Mouse (Mus musculus): ENCODE data around the gene Psrc1. TPM values are rescaled to one million over a fixed set of nuclear protein-coding genes. Genes with fewer than 3 reads are reported as not detected.

The Psrc1 gene
- polyA plus RNA-seq, 1 experiment from 2014 or later: 28.8 TPM

DNA sequence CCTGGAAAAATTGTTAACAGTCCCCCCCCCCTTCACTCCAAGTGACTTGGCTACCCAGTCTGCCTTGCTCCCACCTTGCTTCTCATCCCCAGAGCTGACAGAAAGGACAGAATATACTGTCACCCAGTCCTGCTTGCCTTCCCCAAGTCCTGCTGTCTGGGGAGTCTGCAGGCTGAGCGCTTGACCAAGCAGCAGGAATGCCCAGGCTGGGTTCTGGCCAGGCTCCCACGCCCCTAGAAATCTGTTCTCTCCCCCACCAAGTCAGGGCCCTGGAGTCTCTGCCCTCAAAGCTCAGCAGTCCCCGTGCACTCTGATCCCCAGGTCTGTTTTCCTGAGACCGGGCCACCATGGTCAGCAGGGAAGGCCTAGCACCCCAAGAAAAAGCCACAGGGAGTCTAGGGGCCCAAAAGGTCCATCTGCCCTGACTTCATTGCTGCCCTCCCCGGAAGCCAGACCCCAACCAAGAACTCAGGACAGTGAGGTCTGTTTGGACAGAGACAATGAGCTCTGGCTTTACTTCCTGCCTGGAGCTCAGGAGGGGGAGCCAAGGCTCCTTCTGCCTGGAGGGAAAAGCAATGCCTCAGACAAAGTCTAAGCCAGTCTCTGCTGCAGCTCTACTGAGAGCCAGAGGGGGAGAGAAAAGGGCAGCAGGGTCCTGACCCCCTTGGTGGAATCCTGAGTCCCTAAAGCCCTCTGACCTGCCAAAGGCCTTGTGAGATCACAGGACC, 27.6 kb downstream of the Psrc1 start:
- ATAC-seq: no peak
- WGBS: 58% methylated on average over 5 of the region's 5 CpGs
- Histone ChIP-seq H3K36me3 (peaks cover 14% of the 10 kb centered on the region; the same call in 1 of the 2 replicates), H3K27ac (peak overlapping the region; percentile 32; the same call in 1 of the 2 replicates), H3K4me1 (replicated peaks) (peaks cover 19% of the 10 kb centered on the region), H3K4me2 (replicated peaks) (peak overlapping the region; percentile 17; the same call in 1 of the 2 replicates), H3K9me3 (0 out of 2 replicates have a peak, but pooled peaks cover 7% of the 10 kb centered on the region), H3K27me3 (replicated peaks) (peaks cover 4% of the 10 kb centered on the region; the same call in 1 of the 2 replicates), H3K4me3 (replicated peaks) (no peak overlapping the region), H3K9ac (peak overlapping the region; percentile 26; the same call in 1 of the 2 replicates)

DNA sequence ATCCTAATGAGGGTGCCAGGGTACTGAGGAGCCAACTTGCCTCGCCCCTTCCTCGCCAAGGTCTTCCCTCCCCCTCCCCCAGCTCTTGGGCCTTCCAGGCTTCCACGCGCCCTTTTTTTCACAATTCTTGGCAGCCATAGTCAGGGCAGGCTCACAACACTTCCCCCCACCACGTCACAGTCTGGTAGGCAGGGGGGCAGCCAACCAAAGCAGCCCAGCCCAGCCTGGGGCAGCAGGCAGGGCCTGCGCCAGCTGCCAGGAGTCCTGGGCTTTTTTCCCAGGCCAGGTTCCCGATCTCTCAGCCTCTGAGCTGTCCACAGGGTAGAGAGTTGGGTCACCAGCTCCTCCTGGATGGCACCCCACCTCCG, 28.1 kb downstream of the Psrc1 start:
- Histone ChIP-seq H3K9me3 (0 out of 2 replicates have a peak, but pooled peaks cover 7% of the 10 kb centered on the region), H3K4me1 (replicated peaks) (peaks cover 19% of the 10 kb centered on the region), H3K27ac (peak overlapping the region; percentile 32; the same call in 1 of the 2 replicates), H3K4me2 (replicated peaks) (0 out of 2 replicates have a peak overlapping the region, but pooled peaks have one; percentile 17), H3K9ac (0 out of 2 replicates have a peak overlapping the region, but pooled peaks have one; percentile 26), H3K27me3 (replicated peaks) (peaks cover 10% of the 10 kb centered on the region; the same call in 1 of the 2 replicates), H3K36me3 (peaks cover 12% of the 10 kb centered on the region; the same call in 1 of the 2 replicates), H3K4me3 (replicated peaks) (no peak overlapping the region)
- 62% methylated on average over 8 of the region's 8 CpGs for WGBS
- ATAC-seq: no peak

DNA sequence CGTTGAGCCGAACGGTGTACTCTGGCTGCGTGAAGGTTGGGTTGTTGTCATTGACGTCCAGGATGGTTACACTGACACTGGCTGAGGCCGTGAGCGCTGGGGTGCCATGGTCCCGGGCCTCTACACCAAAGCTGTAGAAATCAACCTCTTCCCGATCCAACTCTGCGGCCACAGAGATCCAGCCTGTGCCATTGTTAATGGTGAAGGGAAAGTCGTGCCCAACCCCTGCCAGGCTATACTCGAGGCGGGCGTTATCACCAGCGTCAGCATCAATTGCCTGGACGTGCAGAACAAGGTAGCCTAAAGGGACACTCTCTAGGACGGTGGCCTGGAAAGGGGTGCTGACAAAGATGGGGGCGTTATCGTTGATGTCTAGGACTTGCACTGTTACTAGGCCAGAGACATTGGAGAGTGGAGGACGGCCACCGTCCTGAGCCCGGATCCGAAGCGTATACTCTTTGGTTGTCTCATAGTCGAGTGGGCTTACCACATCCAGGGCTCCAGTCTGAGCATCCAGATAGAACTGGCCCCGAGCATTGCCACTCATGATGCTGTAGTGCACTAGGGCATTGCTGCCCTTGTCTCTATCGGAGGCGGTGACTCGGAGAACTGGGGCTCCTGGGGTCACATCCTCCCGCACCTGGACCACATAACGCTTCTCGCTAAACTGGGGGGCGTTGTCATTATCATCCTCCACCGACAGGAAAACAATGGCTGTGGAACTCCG, 30.2 kb downstream of the Psrc1 start:
- H3K9me3 ChIP-seq: 0 out of 2 replicates have a peak, but pooled peaks cover 7% of the 10 kb centered on the region
- H3K27me3 ChIP-seq (replicated peaks): peaks cover 13% of the 10 kb centered on the region
- 98% methylated on average over 35 of the region's 35 CpGs for WGBS
- peaks cover 10% of the 10 kb centered on the region; the same call in 1 of the 2 replicates for H3K36me3 ChIP-seq
- ATAC-seq: no peak
- H3K4me1 ChIP-seq (replicated peaks): peaks cover 19% of the 10 kb centered on the region
- H3K4me3 ChIP-seq (replicated peaks): no peak overlapping the region
- no peak overlapping the region for H3K9ac ChIP-seq
- H3K4me2 ChIP-seq (replicated peaks): no peak overlapping the region
- H3K27ac ChIP-seq: no peak overlapping the region

DNA sequence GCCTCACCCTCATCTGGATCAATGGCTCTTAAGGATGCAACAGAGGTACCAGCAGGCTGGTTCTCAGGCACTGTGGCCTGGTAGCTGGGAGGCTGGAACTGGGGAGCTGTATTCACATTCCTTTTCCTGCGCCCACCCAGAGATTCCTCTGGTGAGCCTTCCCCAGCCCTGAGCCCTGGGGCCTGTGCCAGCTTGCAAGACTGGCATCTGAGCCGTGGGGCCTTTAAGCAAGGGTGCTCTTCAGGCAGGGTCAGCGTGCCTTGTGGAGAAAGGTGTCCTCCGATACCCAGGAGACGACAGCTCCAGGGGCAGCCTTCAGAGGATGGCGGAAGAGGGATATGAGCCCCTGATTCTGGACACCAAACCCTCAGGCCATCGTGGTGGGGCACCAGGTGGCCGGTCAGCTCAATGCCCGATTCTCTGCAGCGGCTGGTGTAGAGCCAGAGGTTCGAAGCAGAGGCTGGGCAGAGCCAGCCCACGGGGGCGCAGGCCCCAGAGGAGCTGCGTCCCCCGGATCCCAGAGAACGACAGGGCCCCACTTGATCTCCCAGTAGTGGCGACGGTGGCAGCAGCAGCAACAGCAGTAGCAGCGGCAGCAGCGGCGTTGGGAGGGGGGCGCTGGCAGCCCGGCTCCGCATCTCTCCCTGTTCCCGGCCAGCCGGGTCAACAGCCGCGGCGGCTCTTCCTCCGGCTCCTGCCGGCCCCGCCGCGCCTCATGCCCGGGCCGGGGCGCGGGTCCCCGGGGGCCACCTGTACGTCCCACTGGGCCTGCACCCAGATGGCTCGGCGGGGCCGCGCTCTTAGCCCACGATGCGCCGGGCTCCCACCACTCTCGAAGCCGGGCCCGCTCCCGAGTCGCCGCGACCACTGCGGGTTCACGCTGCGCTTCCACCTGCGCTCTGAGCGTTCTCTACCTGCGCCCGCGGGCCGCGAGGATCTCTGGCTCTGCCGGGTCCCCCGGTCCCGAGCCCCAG, 31.5 kb downstream of the Psrc1 start, which contains the start of gene Celsr2:
Gene Celsr2 (minus strand): TSS at position 696 of the 974 bp plus-strand sequence.
- Histone ChIP-seq H3K9me3 (0 out of 2 replicates have a peak, but pooled peaks cover 7% of the 10 kb centered on the region), H3K36me3 (peaks cover 10% of the 10 kb centered on the region; the same call in 1 of the 2 replicates), H3K27ac (no peak within 1 kb of the TSS; the same call in 1 of the 2 replicates), H3K9ac (peak within 1 kb of the TSS; percentile 69), H3K4me3 (replicated peaks) (peak within 1 kb of the TSS; percentile 74), H3K27me3 (replicated peaks) (peaks cover 13% of the 10 kb centered on the region), H3K4me2 (replicated peaks) (peak within 1 kb of the TSS; percentile 99), H3K4me1 (replicated peaks) (peaks cover 19% of the 10 kb centered on the region)
- WGBS: 7% methylated on average over 67 of the region's 67 CpGs
- peak; percentile 60 for ATAC-seq

DNA sequence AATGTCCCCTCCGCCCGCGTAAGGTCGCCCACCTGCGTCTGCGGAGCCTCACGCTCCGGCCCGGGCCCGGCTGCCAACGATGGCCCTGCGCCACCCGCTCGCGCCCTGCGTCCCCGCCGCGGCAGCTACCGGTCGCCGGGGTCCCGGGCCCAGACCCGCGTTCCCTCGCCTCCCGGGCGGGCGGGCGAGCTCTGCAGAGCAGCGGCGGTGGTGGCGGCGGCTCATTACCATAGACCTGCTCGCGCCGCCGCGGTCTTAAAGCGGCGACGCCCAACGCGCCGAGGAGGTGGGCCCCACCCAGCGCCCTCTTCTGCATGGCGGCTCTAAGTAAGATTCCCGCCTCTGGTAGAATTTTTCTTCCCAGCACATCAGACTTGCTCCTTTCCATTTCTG, 32.2 kb downstream of the Psrc1 start:
- Histone ChIP-seq H3K4me1 (replicated peaks) (peaks cover 17% of the 10 kb centered on the region), H3K27me3 (replicated peaks) (peaks cover 13% of the 10 kb centered on the region), H3K9me3 (0 out of 2 replicates have a peak, but pooled peaks cover 7% of the 10 kb centered on the region), H3K9ac (peak overlapping the region; percentile 69), H3K27ac (no peak overlapping the region; the same call in 1 of the 2 replicates), H3K4me3 (replicated peaks) (peak overlapping the region; percentile 74), H3K4me2 (replicated peaks) (peak overlapping the region; percentile 99), H3K36me3 (peaks cover 10% of the 10 kb centered on the region; the same call in 1 of the 2 replicates)
- peak; percentile 92 for ATAC-seq
- under 1% methylated on average over 48 of the region's 48 CpGs for WGBS

DNA sequence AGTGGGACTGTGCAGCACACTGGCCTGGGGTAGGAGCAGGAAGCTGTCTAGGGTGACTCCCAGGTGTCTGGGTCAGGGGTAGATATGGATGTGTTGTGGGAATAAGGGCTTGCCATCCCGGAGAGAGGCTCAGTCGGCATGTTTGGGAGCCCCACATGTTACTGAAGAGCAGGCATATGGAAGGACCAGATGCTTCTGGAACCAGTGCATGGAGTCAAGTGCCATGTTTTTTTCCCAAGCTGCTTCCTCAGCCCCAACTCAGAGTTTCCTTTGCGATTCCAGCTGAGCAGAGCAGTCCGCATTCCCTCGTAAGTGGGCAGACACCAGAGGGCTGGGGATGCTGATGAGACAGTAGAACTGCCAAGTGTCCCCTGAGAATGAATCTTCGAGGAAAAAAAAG, 39.4 kb downstream of the Psrc1 start:
- no peak overlapping the region for H3K9ac ChIP-seq
- ATAC-seq: no peak
- WGBS: 45% methylated on average over 6 of the region's 6 CpGs
- no peaks in the 10 kb centered on the region for H3K27me3 ChIP-seq (replicated peaks)
- H3K36me3 ChIP-seq: peaks cover 22% of the 10 kb centered on the region
- H3K4me2 ChIP-seq (replicated peaks): no peak overlapping the region
- peaks cover 11% of the 10 kb centered on the region for H3K4me1 ChIP-seq (replicated peaks)
- no peak overlapping the region for H3K27ac ChIP-seq
- no peaks in the 10 kb centered on the region for H3K9me3 ChIP-seq
- no peak overlapping the region for H3K4me3 ChIP-seq (replicated peaks)

DNA sequence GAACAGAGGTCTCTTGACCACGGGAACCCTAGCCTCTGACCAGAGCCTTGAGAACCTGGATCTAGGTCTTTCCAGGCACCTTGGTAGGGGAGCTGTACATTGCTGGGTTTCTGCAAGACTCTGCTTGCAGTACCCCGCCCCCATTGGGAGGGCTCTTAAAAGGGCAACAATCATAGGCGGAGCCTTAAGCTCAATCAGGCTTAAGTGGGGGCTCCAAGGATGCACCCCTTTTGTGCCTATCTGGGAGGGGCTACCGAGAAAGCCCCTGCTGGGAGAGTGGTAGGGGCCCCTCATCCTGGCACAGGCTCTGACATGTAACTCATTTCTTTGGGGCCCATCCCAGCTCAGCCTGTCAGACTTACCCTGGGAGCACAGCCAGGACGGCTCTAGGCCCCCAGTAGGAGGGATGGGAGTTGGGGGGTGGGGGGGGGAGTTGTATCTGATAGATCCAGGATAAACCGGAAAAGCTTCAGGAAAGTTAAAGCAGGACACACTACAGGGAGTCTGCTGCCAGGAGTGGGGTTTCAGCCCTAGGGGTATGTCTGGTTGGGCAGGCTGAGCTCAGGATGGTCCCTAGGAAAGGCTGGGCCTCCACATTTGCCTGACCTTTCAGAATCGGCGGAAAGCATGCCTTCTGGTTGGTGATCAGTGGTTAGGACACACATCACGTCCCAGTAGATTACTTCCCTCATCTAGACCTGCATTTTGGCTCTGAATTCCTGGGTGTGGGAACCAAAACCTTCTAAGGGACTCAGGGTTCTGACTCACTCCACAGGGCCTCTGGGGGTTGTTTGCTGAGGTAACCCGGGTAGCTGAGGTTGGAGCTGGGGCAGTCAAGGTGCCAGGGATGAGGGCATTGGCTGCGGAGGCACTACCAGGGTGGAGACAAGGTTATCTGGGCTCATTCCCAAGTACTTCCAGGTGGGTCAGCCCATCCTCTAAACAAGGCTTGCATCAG, 40.5 kb downstream of the Psrc1 start:
- Histone ChIP-seq H3K27me3 (replicated peaks) (no peaks in the 10 kb centered on the region), H3K9me3 (no peaks in the 10 kb centered on the region), H3K9ac (peak overlapping the region; percentile 24; the same call in 1 of the 2 replicates), H3K4me2 (replicated peaks) (peak overlapping the region; percentile 44), H3K4me1 (replicated peaks) (peaks cover 11% of the 10 kb centered on the region), H3K27ac (no peak overlapping the region), H3K36me3 (peaks cover 33% of the 10 kb centered on the region), H3K4me3 (replicated peaks) (no peak overlapping the region)
- ATAC-seq: peak; percentile 79
- 20% methylated on average over 11 of the region's 11 CpGs for WGBS

DNA sequence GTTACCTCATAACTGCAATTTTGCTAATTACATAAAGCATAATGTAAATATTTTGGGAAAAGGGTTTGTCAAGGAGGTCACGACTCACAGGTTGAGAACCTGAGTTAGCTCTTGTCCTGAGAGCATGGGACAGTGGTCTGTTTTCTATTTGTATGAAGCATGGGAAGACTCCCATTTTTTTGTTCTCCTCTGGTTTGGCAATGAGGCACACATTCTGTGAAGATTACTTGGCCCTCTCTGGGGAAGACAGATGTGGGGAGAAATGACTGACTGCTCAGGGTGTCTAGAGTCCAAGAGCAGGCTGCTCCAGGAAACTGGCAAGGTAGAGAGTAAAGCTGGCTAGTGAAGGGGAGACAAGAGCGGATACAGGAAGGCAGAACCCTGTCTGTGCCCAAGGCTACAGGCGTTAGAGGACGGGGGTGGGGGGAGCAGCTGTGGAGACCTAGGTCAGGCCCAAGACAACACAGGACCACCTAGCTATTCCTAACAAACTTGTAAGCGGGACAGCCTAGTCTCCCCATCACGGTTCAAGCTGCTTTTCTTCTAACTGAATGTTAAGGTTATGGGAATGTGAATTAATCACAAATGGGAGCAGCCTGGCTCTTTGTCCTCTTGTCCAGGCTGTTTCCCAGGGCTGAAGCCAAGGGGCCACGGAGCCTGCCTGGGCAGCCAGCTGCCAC, 41.4 kb downstream of the Psrc1 start:
- no peak for ATAC-seq
- Histone ChIP-seq H3K4me2 (replicated peaks) (no peak overlapping the region), H3K27ac (no peak overlapping the region), H3K27me3 (replicated peaks) (no peaks in the 10 kb centered on the region), H3K9me3 (no peaks in the 10 kb centered on the region), H3K4me1 (replicated peaks) (peaks cover 11% of the 10 kb centered on the region), H3K36me3 (peaks cover 39% of the 10 kb centered on the region), H3K4me3 (replicated peaks) (no peak overlapping the region), H3K9ac (no peak overlapping the region)
- 83% methylated on average over 7 of the region's 7 CpGs for WGBS

DNA sequence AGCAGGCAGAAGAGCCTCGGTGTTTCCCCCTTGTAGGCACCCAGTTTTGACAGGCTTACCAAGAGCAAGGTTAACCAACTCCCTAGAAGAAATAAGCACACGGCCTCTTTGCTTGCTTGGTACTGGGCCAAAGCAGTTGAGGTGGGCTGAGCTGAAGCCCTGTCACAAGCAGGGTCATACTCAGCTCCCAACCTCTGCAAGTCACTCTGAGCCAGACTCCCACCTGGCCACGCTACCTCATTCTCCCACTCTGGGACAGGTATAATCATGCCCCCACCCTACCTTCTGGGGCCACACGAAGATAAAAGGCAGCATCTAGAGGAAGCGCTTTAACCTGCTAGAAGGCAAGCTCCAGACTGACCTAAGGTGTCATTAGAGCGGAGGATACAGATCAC, 42.0 kb downstream of the Psrc1 start:
- no peak for ATAC-seq
- H3K27ac ChIP-seq: no peak overlapping the region

DNA sequence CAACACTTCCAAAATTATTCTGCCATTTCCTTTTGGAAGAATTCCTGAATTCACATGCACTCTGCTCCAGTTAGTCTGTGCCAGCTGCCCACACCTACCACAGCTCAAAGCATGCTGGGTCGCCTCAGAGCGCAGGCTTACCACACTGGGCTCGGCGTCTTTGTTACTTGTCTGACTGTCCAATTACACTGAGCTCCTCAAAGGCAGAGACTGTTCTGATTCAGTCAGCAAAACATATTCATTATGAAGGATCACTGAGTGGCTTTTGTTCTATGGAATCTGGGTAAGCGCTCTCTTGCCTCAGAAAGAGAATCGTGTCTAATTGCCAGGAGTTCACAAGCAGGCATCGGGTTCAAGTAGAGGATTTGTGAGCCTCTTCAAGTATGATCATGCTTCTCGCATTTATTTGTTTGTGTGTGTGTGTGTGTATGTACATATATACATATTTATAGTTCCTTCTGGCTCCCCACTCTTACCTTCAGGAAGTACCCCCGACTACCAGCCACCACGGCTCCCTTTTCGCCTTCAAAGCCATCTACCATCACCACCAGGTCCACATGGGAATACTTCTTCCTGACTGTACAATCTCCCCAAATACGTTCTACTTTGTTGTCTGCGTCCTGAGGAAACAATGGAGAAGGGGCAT, 49.0 kb downstream of the Psrc1 start:
- H3K4me2 ChIP-seq (replicated peaks): no peak overlapping the region
- H3K4me1 ChIP-seq (replicated peaks): 0 out of 2 replicates have a peak, but pooled peaks cover 2% of the 10 kb centered on the region
- H3K9ac ChIP-seq: no peak overlapping the region
- ATAC-seq: no peak
- 85% methylated on average over 13 of the region's 13 CpGs for WGBS
- H3K27ac ChIP-seq: no peak overlapping the region
- no peaks in the 10 kb centered on the region for H3K27me3 ChIP-seq (replicated peaks)
- peaks cover 52% of the 10 kb centered on the region for H3K36me3 ChIP-seq
- H3K9me3 ChIP-seq: no peaks in the 10 kb centered on the region
- no peak overlapping the region for H3K4me3 ChIP-seq (replicated peaks)

More for the DNA sequence above, 42.0 kb downstream of the Psrc1 start:
- peaks cover 39% of the 10 kb centered on the region for H3K36me3 ChIP-seq
- no peak overlapping the region for H3K4me2 ChIP-seq (replicated peaks)
- H3K4me1 ChIP-seq (replicated peaks): peaks cover 11% of the 10 kb centered on the region
- no peaks in the 10 kb centered on the region for H3K27me3 ChIP-seq (replicated peaks)
- no peak overlapping the region for H3K4me3 ChIP-seq (replicated peaks)
- no peak overlapping the region for H3K9ac ChIP-seq
- WGBS: 90% methylated on average over 6 of the region's 6 CpGs
- H3K9me3 ChIP-seq: no peaks in the 10 kb centered on the region

Data from intestine, embryonic 15.5 days (tissue).